Mouse (Mus musculus) lung, postnatal 0 days (tissue): Measurements from ENCODE around the gene Sh3pxd2a.

ENCODE experiments used
- CTCF ChIP-seq: IDR thresholded peaks from 2 replicates; pipeline ENCODE4 v1.5.1; 2016; ENCODE audit warnings: antibody characterized with exemption, mild to moderate bottlenecking
- EP300 ChIP-seq: IDR thresholded peaks from 2 replicates; pipeline ENCODE4 v1.6.1; 2016; ENCODE audit warnings: antibody characterized with exemption, mild to moderate bottlenecking, control low read depth

- no peak for TF ChIP-seq CTCF
- TF ChIP-seq EP300, result no peak
Measured at GRCm38 (mm10) chr19:47286886-47287450, 177.2 kb downstream of the Sh3pxd2a start.
